Mouse (Mus musculus) inflammation-experienced regulatory T-cells, adult 6 months (primary cell): ENCODE measurements around the gene Armh1. TPM values are rescaled to one million over a fixed set of nuclear protein-coding genes. Genes with fewer than 3 reads are reported as not detected.

Experiments used
- polyA plus RNA-seq, 3 experiments: library from polyadenylated mRNA; unstranded; fragments of 100-300 nt; shearing (Covaris generic); gene quantifications; one replicate each; pipeline ENCODE4 v1.2.1; 2017

Gene Armh1
- polyA plus RNA-seq, 3 experiments from 2014 or later, result not detected

Other genes with a start within 250 kb of the Armh1 start
- 10 to 100 TPM; 26.8 to 42.3 (median 40.3) TPM for gene Eif2b3, start 232.7 kb downstream of the Armh1 start, polyA plus RNA-seq
- gene Ptch2, start 156.1 kb downstream of the Armh1 start, polyA plus RNA-seq, result under 1 TPM in 2 of 3 experiments, not detected in 1; 0.15 to 0.24 TPM
- gene Btbd19, start 126.4 kb downstream of the Armh1 start, polyA plus RNA-seq, result 10 to 100 TPM; 24.8 to 27.2 (median 25.0) TPM
- 1 to 10 TPM; 2.0 to 4.1 (median 3.1) TPM for gene Tctex1d4, start 125.3 kb downstream of the Armh1 start, polyA plus RNA-seq
- gene Plk3, start 118.2 kb downstream of the Armh1 start, polyA plus RNA-seq, result 10 to 100 TPM; 13.4 to 19.8 (median 18.8) TPM
- 100 to 1,000 TPM; 670 to 888 (median 878) TPM for gene Rps8, start 95.9 kb downstream of the Armh1 start, polyA plus RNA-seq
- gene Kif2c, start 69.5 kb downstream of the Armh1 start, polyA plus RNA-seq, result 10 to 100 TPM in 1 of 3 experiments, 1 to 10 TPM in 2; 1.9 to 35.0 (median 5.5) TPM
- gene Tmem53, start 174 bp downstream of the Armh1 start, polyA plus RNA-seq, result under 1 TPM in 2 of 3 experiments, not detected in 1; 0.40 to 0.98 TPM
- 10 to 100 TPM; 11.0 to 25.6 (median 21.9) TPM for gene Rnf220, start 244.9 kb upstream of the Armh1 start, polyA plus RNA-seq